Mouse (Mus musculus) 416B (cell line): Measurements from ENCODE around the gene Dok3.

Source experiments
- DNase-seq: peaks from one replicate; pipeline ENCODE4 v3.0.0; 2011; ENCODE audit warnings: low read depth

Gene Dok3

DNA sequence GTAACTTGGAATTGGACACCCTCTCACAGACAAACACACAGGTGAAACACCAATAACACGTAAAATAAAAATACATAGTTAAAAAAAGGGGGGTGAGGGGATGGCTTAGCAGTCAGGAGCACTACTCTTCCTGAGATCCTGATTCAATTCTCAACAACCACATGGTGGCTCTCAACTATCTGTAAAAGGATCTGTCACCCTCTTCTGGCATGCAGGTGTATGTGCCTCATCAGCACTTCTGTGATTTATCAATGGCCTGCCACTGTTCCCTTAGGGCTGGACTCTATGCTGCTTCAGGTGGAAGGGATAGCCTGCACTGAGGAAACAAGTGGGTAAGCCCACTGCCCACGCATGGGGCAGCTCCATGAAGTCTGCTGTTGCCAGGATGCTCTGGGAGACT, 11.8 kb upstream of the Dok3 start:
- DNase-seq, result no peak

DNA sequence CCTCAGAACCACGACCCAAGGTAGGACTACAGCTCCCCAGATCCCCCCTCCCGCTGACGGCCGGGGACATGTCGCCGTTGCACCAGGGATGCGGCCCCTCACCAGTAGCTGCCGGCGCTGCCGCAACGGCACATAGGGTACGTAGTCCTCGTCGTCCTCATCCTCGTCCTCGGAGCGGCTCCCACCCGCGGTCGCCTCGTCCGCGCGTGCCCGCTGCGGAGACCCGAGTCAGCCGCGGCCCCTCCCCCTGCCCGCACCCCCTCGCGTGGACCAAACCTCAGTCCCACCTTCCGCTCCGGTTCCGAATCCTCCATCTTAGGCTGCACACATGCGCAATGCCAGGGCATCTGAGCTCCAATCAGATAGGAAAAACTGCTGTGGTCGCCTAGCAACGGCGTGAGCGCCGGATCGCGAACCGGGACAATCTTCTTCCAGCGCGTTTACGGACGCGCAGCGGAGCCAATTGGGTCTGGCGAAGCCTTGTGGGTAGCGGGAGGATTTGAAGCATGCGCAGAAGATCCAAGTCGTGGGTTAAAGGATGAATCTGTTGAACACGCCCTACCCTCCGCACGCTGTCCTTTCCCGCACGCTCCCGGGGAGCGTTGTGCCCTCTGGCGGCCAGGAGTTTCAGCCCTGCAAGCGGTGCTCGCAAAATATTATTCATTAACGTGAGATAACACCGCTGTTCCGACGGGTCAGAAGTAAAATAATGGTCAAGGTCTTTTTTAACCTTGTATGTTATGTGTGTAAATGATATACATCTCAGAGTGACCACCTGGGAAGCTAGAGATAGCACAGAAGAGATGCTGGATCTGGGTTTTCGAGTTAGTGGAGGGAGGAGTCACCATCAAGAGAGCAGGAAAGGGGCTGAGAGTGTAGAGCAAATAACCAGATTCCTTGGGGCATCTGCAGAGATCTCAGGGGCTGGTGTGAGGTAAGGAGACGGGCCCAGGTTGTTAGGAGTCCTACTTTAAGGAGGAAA, 7.4 kb upstream of the Dok3 start, which contains the start of gene Ddx41:
Ddx41 (minus strand) TSS at position 465 of the 982 bp plus-strand sequence.
- peak; percentile 100 for DNase-seq

DNA sequence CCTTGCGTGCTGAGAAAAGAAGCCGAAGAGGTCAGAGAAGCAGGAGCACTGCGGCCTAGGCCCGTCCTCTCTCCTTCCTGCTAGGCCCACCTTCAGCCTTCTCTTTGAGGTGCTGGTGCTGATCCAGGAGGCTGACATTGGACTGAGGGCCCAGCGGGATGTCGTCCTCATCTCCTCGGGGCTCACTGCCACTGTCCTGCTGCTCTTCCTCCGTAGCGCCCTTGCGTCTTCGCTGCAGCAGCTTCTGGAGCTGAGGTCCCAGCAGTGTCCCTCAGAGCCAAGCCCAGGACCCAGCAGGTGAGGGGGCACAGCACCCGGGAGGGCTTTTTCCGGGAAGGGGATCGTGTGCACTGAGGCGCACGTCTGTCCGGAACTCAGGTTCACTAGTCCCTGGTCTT, 6.7 kb upstream of the Dok3 start:
- no peak for DNase-seq

DNA sequence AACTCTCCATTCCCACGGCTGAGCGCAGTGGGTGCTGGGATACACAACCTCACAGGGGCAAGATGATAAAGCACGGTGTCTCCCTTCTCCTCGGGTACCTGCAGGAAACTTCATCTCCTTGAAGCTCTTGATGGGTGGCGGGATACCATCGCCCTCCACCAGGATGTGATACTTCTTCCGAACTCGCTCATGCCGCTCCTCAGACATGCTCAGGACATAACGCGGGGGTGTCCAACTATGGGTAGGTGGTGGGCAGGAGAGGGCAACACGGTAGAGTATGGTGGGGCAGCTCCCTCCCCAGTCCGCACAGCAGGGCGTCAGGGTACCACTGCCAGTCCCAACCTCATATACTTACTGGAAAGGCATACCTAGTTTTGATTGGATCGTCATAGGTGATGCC, 6.1 kb upstream of the Dok3 start:
- DNase-seq, result no peak

DNA sequence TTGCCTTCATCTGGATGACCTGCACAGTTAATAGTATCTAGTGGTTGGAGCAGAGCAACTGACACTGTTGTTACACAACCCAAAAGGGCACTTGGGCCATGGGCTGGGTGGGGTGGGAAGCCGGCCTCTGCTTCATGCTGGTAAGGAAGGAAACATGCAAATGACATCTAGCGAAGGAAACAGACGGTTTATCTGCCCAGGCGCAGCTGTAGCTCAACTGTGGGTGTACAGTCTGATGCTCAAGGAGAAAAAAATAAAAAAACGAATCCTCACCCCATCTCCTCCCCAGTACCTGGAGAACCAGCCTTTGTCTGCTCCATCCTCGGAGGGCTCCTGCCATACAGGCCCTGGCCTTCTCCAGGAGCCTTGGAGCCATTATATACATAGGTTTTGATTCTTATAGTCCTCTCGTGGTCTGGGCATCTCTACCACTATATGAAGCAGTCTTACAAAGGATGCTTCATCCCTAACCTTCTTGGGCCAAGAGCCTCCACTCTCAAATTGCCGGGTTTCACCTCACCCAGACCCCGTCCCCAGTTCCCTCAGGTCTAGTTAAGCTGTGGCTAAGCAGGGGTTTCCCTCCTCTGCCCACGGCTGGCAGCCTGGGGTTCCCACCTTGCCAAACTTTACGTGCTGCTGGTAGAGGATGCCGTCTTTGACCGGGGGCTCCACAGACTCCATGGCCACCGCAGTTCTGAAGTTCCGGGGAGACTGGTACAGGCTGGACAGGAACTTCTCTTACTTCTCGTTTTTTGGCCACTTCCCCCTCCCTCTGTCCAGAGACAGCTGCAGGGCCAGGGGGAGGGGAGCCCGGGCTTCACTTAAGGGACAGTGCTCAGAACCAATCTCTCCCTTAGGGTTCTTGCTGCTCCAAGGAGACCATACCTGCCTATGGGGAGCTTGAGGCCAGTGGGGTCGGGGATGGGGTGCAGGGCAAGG, 993 bp downstream of the Dok3 start:
- DNase-seq, result peak; percentile 92

DNA sequence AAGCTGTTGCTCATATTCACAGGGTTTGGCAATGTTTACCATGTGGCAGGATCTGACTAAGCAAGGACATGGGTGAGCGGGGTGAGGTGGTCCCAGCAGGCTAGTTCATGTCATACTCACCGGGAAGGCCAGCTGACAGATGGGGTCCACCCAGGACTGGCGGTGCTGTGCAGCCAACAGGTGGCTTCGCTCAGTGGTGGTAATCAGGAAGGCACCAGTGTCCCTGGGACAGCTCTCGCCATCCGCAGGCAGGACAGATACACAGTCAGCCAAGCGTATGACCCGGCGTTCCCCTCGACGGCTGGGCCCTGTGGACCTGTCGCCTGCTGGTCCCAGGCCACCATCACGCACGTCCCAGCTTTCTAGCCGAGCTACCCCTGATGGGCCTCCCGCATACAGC, 1.9 kb downstream of the Dok3 start:
- peak; percentile 69 for DNase-seq

DNA sequence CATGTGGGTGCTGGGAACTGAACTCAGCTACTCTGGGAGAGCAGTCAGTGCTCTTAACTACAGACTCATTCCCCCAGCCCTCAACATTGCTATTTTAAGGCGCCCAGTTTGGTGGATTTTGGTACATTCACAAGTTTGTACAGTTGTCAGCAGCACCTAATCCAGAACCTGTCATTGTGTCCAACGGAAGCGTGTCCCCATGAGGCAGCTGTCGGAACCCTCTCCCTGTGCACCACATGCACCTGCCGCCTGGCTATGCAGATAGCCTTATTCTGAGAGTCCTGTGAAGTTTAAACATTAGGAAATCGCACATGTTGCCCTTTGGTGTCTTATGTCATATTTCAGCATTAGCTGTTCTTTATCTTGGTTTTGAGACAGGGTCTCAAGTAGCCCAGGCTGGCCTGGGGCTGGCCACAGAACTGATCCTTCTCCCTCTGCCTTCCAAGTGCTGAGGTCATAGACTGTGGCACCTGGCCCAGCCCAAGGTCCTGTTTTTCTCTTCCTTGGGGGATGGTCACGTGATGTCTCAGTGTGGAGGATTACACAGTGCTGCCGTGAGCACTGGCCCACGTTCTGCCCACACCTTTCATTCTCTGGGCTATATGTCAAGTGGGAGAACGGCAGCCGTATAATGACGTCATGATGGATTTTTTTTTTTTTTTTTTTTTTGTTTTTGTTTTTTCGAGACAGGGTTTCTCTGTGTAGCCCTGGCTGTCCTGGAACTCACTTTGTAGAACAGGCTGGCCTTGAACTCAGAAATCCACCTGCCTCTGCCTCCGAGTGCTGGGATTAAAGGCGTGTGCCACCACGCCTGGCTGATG, 3.2 kb downstream of the Dok3 start:
- DNase-seq, result peak; percentile 43

DNA sequence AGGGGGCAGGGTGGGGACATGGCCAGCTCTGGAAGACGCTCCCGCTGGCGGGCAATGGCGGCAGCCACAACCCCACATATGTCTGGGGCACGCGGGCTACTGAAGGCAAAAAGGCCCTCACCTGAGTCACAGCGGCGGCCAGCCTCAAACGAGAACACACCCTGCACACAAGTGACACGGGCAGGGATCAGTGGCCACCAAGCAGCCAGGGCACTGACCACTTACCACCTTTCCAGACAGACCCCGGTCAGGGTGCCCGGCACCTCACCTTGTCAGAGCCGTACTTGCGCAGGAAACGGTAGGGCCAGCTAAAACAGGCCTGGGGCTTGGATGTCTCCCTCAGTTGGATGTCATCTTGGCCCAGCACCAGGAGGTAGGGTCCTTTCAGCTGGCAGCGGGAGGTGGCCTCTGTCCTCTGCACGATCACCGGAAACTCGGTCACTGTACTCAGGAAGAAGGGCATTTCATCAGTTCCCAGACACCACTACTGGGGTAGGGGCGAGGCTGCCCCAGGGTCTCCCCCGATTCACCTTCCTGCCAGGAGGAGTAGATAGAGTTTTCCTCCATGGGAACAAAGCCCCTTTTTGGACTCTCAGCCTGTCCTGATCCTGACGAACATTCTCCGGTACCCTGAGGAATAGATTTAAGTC, 5.0 kb downstream of the Dok3 start:
- no peak for DNase-seq

DNA sequence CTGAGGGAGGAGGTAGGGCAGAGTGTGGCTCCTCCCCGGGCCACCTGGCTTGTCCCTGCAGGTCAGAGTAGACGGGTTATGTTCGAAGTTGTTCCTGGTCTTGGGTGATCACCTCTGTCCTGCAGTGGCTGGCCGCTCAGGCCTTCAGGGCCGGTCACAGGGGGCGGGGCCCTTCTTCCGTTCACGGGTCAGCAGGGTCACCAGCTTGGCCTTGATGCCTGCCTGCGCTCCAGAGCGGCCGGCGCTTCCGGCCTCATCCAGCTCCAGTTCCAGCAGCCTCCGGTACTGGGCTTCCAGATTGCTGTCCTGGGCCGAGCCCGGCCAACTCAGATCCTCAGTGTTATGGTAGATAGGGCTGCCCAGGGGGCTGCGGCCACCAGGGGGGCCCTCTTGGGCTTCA, 5.8 kb downstream of the Dok3 start:
- DNase-seq, result no peak

DNA sequence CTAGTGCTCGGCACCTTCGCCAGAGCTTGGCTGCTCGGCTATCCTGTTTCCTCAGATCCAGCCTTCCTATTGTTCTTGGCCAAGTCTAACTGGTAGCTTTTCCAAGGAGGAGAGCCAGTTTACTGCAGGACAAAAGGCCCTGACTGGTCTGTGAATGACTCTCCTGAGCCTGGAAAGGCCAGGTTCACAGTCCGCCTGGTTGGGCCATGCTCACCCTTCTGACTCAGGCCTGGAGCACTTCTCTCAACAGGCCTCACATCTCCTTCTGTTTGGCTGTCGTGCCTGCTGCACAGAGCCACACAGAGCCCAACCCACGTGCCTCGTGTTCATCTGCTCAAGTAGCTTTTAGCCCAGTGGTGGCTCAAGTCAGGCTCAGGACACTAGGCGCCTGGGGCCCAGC, 6.4 kb downstream of the Dok3 start:
- DNase-seq, result no peak

DNA sequence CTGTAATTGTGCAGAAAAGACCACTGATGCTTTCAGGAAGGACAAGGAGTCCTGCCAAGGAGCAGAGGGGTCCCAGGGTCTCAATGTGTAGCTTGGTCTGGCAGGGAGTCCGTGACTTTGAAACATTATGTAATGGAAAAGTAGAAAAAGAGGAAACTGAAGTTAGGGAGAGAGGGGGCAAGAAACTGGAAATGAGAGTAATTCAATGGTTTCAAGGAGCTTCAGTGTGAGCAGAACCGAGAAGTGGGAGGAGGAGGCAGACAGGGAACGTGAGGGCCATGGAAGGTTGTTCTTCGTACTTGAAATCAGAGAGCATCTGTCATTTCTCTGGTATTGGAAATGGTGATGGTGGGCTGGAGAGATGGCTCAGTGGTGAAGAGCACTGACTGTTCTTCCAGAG, 9.5 kb downstream of the Dok3 start:
- no peak for DNase-seq

DNA sequence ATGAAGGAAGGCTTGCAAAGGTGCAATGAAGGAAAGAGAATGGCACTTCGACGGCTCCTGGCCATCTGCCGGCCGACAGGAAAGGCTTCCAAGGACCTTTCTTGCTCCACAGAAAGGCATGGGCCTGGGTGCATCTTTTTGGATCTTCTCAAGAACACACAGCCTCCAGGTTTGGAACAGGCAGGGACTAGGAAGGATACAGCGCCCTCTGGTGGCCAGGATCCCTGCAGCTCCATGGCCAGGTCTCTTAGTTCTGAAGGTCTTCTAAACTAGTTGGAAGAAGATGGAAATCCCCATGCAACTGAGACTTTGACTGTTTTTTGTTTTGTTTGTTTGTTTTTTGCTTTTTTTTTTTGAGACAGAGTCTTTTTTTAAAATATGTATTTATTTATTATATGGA, 12.1 kb downstream of the Dok3 start:
- DNase-seq, result peak; percentile 87

DNA sequence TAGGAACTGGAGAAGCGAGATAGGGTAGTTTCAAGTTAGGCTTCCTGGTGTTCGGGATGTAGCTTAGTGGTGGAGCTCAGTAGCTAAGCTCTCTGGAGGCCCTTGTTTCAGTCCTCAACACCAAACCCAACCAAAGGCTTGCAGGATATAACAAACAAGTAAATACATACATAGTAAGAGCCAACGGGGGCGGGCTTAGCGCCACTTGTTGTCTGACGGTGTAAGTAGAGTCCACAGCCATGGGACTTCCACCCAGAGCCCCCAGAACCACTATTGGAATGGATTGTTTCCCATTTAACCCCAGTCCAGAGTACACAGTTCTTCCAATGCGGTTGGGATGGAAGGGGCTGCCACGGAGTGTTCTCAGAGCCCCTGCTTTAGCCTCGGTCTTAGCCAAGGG, 15.3 kb downstream of the Dok3 start:
- no peak for DNase-seq

DNA sequence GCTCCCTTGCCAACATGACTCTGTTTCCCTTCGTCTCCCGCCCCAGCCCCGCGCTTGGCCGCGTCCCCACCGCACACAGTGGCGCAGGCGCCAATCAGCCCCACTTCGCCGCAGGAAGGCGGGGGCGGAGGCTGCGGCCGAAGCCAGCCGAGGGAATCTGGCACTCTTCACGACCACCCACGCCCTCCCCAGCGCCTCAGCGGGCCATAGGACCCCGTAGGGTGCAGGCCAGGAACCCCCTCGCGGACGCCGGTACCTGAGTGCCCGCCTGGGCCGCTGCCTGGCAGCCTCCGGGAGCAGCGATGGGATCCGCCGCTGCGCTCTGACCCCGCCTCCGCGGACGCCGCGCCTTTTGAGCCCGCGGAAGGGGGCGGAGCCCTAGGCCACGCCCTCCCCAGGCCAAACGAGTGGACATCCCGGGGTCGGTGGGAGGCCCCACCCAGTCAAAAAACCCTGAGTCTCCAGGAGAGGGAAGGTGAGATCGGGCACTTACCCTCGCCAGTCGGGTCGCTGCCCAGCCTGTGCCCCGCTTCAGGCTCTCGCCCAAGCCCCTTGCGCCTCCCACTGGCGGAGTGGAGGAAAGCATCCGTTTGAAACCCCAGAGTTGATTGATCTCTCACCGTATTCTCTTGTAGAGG, 15.9 kb downstream of the Dok3 start, which contains the start of gene Pdlim7:
Pdlim7 (minus strand) TSS at position 566 of the 638 bp plus-strand sequence.
- DNase-seq, result peak; percentile 97

DNA sequence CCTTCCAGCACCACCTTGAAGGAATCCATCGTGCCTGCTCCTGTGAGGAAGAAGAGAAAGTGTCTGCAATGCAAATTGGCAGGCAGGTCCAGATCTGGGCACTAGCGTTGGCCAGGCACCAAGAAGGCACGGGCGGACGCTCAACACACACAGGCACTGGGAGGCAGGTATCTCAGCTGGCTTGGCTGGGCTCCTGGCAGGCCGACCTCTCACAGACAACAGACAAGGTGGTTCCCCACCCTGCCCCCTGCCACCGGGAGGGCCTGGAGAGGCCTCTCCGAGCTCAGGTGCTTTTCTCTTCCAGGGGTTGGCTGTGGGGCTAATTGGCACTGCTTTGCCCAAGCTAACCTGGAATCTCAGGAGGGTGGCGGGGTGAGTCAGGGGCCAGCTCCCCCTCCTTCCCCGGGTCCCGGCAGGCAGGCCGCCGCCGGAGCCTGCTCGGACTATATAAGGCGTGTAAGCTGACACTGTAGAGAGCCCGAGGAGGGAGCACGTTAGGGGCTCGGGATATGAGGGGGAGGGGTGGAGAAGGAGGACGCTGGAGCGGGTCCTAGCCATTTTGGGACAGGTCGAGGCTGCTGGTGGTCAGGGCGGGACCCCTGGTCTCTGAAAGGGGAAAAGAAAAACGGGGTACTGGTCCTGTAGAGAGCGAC, 16.6 kb downstream of the Dok3 start:
- peak; percentile 76 for DNase-seq

DNA sequence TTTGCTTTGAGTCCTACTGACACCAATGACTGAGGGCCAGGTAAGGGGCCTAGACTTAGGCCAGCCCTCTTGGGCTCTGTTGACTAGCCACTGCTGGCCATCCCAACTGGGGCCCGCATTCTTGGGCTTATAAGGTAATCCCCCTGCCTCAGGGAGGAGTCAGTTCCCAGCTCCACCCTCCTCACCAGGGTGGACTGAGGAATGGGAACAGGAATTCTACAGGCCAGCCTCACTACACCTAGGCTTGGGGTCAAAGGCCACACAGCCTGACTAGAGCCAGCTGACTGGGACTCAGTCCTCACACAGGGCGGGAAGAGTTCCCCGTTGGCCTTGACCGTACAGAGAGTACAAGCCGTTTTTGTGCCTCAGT, 17.6 kb downstream of the Dok3 start:
- DNase-seq, result no peak

DNA sequence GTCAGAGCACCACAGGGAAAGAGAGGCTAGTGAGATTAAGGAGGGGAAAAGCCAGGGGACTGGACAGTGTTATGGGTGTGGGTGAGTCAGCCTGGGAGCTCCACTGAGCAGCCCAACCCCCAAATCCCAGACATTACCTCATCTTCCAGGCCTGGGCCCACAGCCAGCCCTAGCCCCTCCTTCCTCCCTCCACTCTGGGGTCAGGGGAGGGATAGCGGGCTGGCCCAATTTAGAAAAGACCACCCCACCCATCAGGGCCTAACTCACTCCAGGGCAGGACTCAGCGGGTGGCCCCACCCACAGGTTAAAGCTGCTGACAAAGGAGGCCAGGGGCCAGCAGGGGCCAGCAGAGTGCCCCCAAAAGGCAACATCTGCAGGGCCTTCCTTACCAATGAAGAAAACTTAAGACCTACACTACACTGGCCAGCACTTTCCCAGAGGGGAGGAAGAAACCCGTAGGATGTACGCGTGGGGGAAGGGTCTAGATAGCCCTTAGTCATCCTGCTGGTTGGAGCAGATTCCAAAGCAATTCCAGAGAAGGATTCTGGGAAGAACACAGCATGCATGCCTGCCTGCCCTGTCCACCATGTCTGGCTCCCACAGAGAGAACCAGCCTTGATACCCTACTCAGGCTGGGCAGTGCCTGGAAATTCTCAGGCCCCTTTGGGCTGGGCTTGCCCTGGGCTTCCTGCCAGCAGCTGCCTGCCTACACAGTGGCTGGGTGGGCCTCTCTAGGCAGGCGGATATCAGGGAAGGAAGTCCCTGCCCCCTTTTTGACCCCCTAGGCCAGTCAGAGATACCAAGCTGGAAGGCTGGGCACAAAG, 18.2 kb downstream of the Dok3 start:
- DNase-seq, result peak; percentile 91

DNA sequence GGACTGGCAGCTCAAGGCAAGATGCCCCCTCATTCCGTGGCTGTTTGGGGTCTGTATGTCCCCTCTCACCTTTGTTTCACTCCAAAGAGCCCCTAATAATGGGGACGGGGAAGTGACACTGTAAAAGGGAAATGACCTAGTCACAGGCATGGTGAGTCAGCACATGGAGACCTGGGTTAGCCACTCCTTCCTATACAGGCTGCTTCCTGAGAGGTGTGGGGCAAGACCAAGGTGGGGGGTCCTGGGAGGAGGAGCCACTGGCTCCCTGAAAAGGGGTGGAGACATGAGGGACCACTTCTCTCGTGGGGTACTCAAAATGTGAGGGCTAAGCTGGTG, 18.8 kb downstream of the Dok3 start:
- peak; percentile 90 for DNase-seq

DNA sequence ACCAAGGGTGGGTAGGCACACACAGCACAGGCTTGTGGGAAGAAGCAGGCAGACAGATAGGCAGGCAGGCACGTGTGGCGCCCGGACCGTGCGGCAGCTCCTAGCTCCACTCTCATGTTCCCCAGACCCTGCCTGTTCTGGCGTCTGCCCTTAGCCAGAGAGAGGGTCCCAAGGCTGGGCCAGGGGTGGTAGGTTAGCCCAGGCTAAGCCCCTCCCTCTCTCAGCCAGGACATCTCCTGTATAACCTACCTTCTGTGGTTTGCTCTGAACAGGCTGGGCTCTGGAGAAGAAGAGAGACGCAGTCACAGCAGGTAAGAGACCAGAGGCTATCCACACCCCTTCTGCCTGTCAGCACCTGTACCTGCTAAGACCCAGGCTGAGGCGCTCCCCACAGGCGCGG, 20.6 kb downstream of the Dok3 start:
- no peak for DNase-seq

DNA sequence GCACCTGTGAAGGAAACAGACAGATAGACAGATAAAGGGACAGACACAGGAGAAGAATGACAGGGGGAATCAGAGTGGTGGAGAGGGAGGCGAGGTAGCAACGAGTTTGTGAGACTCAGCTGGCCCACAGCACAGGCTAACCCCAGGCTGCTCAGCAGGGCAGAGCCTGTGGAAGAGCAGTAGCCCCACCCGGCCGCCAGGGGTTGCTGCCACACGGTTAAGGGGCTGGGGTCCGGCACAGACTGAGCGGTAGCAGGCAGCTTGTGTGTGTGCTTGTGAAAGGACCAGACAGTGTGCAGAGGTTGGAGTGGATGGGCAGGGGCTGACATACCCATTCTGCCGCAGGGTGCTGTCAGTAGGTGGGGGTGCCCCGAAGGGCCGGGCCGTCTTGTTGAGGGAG, 21.2 kb downstream of the Dok3 start:
- DNase-seq, result no peak
